Mouse (Mus musculus): ENCODE measurements at regions not wholly inside any gene's neighbourhood (a gene's known extent, or its start where the extent isn't known, plus 50 kb on each side); places are given as distances from the start of the nearest gene placed in this dataset.
A peak's percentile ranks its signal among the peaks of the same experiment; 100 is the strongest.

- peaks cover 14% of the 10 kb centered on the region; the same call in 1 of the 2 replicates for H3K4me1 ChIP-seq (ENCODE audit: control insufficient read depth, insufficient read depth, low read length)
- peak; percentile 68 for DNase-seq (ENCODE audit: low spot score)
- no peak overlapping the region for H3K9ac ChIP-seq (ENCODE audit: low read length)
- WGBS: 5% methylated on average over 1 of the region's 1 CpGs
- H3K27me3 ChIP-seq (ENCODE audit: control insufficient read depth, insufficient read depth, low read length): no peaks in the 10 kb centered on the region
- H3K27ac ChIP-seq (replicated peaks; ENCODE audit: low read depth, low read length): peak overlapping the region; percentile 87
- no peak overlapping the region for H3K4me3 ChIP-seq (ENCODE audit: low read depth, low read length)
- ATAC-seq (ENCODE audit: insufficient number of reproducible peaks, low FRiP score, low TSS enrichment, low read depth): peak; percentile 73
- no peak overlapping the region for H3K4me2 ChIP-seq (ENCODE audit: low read depth, severe bottlenecking)
- H3K9me3 ChIP-seq (ENCODE audit: control insufficient read depth, low read length): no peaks in the 10 kb centered on the region
- no peaks in the 10 kb centered on the region for H3K36me3 ChIP-seq (ENCODE audit: control insufficient read depth, insufficient read depth, low read length)
These were observed 621.0 kb upstream of the Cited2 start for GRCm38 (mm10) chr10:17102065-17102464.

- Histone ChIP-seq H3K4me3 (ENCODE audit: low read depth, low read length) (no peak overlapping the region), H3K36me3 (ENCODE audit: control insufficient read depth, insufficient read depth, low read length) (no peaks in the 10 kb centered on the region), H3K4me2 (ENCODE audit: low read depth, severe bottlenecking) (no peak overlapping the region), H3K27me3 (ENCODE audit: control insufficient read depth, insufficient read depth, low read length) (no peaks in the 10 kb centered on the region), H3K27ac (replicated peaks; ENCODE audit: low read depth, low read length) (no peak overlapping the region), H3K9me3 (ENCODE audit: control insufficient read depth, low read length) (no peaks in the 10 kb centered on the region), H3K9ac (ENCODE audit: low read length) (no peak overlapping the region), H3K4me1 (ENCODE audit: control insufficient read depth, insufficient read depth, low read length) (peaks cover 14% of the 10 kb centered on the region; the same call in 1 of the 2 replicates)
- ATAC-seq (ENCODE audit: insufficient number of reproducible peaks, low FRiP score, low TSS enrichment, low read depth) (no peak), DNase-seq (ENCODE audit: low spot score) (no peak)
- 73% methylated on average over 2 of the region's 2 CpGs for WGBS
These were observed 619.6 kb upstream of the Cited2 start for GRCm38 (mm10) chr10:17103416-17103815.

GRCm38 (mm10) chr10:17106831-17107230, 616.2 kb upstream of the Cited2 start:
- no peaks in the 10 kb centered on the region for H3K9me3 ChIP-seq (ENCODE audit: control insufficient read depth, low read length)
- no peak overlapping the region for H3K4me3 ChIP-seq (ENCODE audit: low read depth, low read length)
- no peaks in the 10 kb centered on the region for H3K27me3 ChIP-seq (ENCODE audit: control insufficient read depth, insufficient read depth, low read length)
- no peak overlapping the region for H3K27ac ChIP-seq (replicated peaks; ENCODE audit: low read depth, low read length)
- H3K36me3 ChIP-seq (ENCODE audit: control insufficient read depth, insufficient read depth, low read length): no peaks in the 10 kb centered on the region
- no peak for ATAC-seq (ENCODE audit: insufficient number of reproducible peaks, low FRiP score, low TSS enrichment, low read depth)
- WGBS: 98% methylated on average over 1 of the region's 1 CpGs
- no peak overlapping the region for H3K4me2 ChIP-seq (ENCODE audit: low read depth, severe bottlenecking)
- no peak for DNase-seq (ENCODE audit: low spot score)
- peaks cover 3% of the 10 kb centered on the region; the same call in 1 of the 2 replicates for H3K4me1 ChIP-seq (ENCODE audit: control insufficient read depth, insufficient read depth, low read length)
- H3K9ac ChIP-seq (ENCODE audit: low read length): no peak overlapping the region

- 89% methylated on average over 2 of the region's 2 CpGs for WGBS
- Histone ChIP-seq H3K36me3 (ENCODE audit: control insufficient read depth, insufficient read depth, low read length) (no peaks in the 10 kb centered on the region), H3K4me3 (ENCODE audit: low read depth, low read length) (no peak overlapping the region), H3K4me1 (ENCODE audit: control insufficient read depth, insufficient read depth, low read length) (no peaks in the 10 kb centered on the region), H3K9me3 (ENCODE audit: control insufficient read depth, low read length) (no peaks in the 10 kb centered on the region), H3K27ac (replicated peaks; ENCODE audit: low read depth, low read length) (no peak overlapping the region), H3K9ac (ENCODE audit: low read length) (no peak overlapping the region), H3K4me2 (ENCODE audit: low read depth, severe bottlenecking) (no peak overlapping the region), H3K27me3 (ENCODE audit: control insufficient read depth, insufficient read depth, low read length) (no peaks in the 10 kb centered on the region)
- ATAC-seq (ENCODE audit: insufficient number of reproducible peaks, low FRiP score, low TSS enrichment, low read depth) (no peak), DNase-seq (ENCODE audit: low spot score) (no peak)
These were observed 611.9 kb upstream of the Cited2 start for GRCm38 (mm10) chr10:17111071-17111470.

GRCm38 (mm10) chr10:17114805-17115204, 608.2 kb upstream of the Cited2 start:
- no peak overlapping the region for H3K9ac ChIP-seq (ENCODE audit: low read length)
- 88% methylated on average over 4 of the region's 4 CpGs for WGBS
- no peak overlapping the region for H3K27ac ChIP-seq (replicated peaks; ENCODE audit: low read depth, low read length)
- ATAC-seq (ENCODE audit: insufficient number of reproducible peaks, low FRiP score, low TSS enrichment, low read depth): no peak
- no peak overlapping the region for H3K4me2 ChIP-seq (ENCODE audit: low read depth, severe bottlenecking)
- no peak for DNase-seq (ENCODE audit: low spot score)
- no peaks in the 10 kb centered on the region for H3K4me1 ChIP-seq (ENCODE audit: control insufficient read depth, insufficient read depth, low read length)
- H3K4me3 ChIP-seq (ENCODE audit: low read depth, low read length): no peak overlapping the region
- H3K27me3 ChIP-seq (ENCODE audit: control insufficient read depth, insufficient read depth, low read length): no peaks in the 10 kb centered on the region
- no peaks in the 10 kb centered on the region for H3K9me3 ChIP-seq (ENCODE audit: control insufficient read depth, low read length)
- no peaks in the 10 kb centered on the region for H3K36me3 ChIP-seq (ENCODE audit: control insufficient read depth, insufficient read depth, low read length)

- 87% methylated on average over 4 of the region's 4 CpGs for WGBS
- no peak overlapping the region for H3K9ac ChIP-seq (ENCODE audit: low read length)
- ATAC-seq (ENCODE audit: insufficient number of reproducible peaks, low FRiP score, low TSS enrichment, low read depth): no peak
These were observed 593.4 kb upstream of the Cited2 start for GRCm38 (mm10) chr10:17129391-17130163.

GRCm38 (mm10) chr10:17130661-17131060, 592.4 kb upstream of the Cited2 start:
- H3K4me3 ChIP-seq (ENCODE audit: low read depth, low read length): no peak overlapping the region
- no peak for ATAC-seq (ENCODE audit: insufficient number of reproducible peaks, low FRiP score, low TSS enrichment, low read depth)
- no peak overlapping the region for H3K4me2 ChIP-seq (ENCODE audit: low read depth, severe bottlenecking)
- H3K4me1 ChIP-seq (ENCODE audit: control insufficient read depth, insufficient read depth, low read length): no peaks in the 10 kb centered on the region
- H3K27ac ChIP-seq (replicated peaks; ENCODE audit: low read depth, low read length): no peak overlapping the region
- no peaks in the 10 kb centered on the region for H3K9me3 ChIP-seq (ENCODE audit: control insufficient read depth, low read length)
- no peaks in the 10 kb centered on the region for H3K36me3 ChIP-seq (ENCODE audit: control insufficient read depth, insufficient read depth, low read length)
- 92% methylated on average over 1 of the region's 1 CpGs for WGBS
- DNase-seq (ENCODE audit: low spot score): no peak
- no peak overlapping the region for H3K9ac ChIP-seq (ENCODE audit: low read length)
- no peaks in the 10 kb centered on the region for H3K27me3 ChIP-seq (ENCODE audit: control insufficient read depth, insufficient read depth, low read length)

More at GRCm38 (mm10) chr10:17129391-17130163, 593.4 kb upstream of the Cited2 start:
- DNase-seq (ENCODE audit: low spot score): no peak
- Histone ChIP-seq H3K4me2 (ENCODE audit: low read depth, severe bottlenecking) (no peak overlapping the region), H3K27me3 (ENCODE audit: control insufficient read depth, insufficient read depth, low read length) (no peaks in the 10 kb centered on the region), H3K36me3 (ENCODE audit: control insufficient read depth, insufficient read depth, low read length) (no peaks in the 10 kb centered on the region), H3K27ac (replicated peaks; ENCODE audit: low read depth, low read length) (no peak overlapping the region), H3K4me1 (ENCODE audit: control insufficient read depth, insufficient read depth, low read length) (no peaks in the 10 kb centered on the region), H3K4me3 (ENCODE audit: low read depth, low read length) (no peak overlapping the region), H3K9me3 (ENCODE audit: control insufficient read depth, low read length) (peaks cover 3% of the 10 kb centered on the region; the same call in 1 of the 2 replicates)

GRCm38 (mm10) chr10:17131763-17132162, 591.3 kb upstream of the Cited2 start:
- Histone ChIP-seq H3K4me1 (ENCODE audit: control insufficient read depth, insufficient read depth, low read length) (no peaks in the 10 kb centered on the region), H3K27ac (replicated peaks; ENCODE audit: low read depth, low read length) (no peak overlapping the region), H3K9me3 (ENCODE audit: control insufficient read depth, low read length) (no peaks in the 10 kb centered on the region), H3K27me3 (ENCODE audit: control insufficient read depth, insufficient read depth, low read length) (no peaks in the 10 kb centered on the region), H3K4me2 (ENCODE audit: low read depth, severe bottlenecking) (no peak overlapping the region), H3K9ac (ENCODE audit: low read length) (no peak overlapping the region), H3K36me3 (ENCODE audit: control insufficient read depth, insufficient read depth, low read length) (no peaks in the 10 kb centered on the region), H3K4me3 (ENCODE audit: low read depth, low read length) (no peak overlapping the region)
- ATAC-seq (ENCODE audit: insufficient number of reproducible peaks, low FRiP score, low TSS enrichment, low read depth) (no peak), DNase-seq (ENCODE audit: low spot score) (no peak)
- 75% methylated on average over 4 of the region's 4 CpGs for WGBS
